Comparison of ENCODE assay signal across 7 mouse cellular contexts in genomic region chr1:153386271-153387069, GRCm38 (mm10). TPM values are rescaled to one million over a fixed set of nuclear protein-coding genes. Genes with fewer than 3 reads are reported as not detected.
DNase-seq lines count a peak whose midpoint lies in the region; ATAC-seq and TF ChIP-seq lines count a peak whose summit lies in the region.

No protein-coding gene starts in this region.

- no peak overlapping the region for H3K4me2 ChIP-seq in embryonic facial prominence, embryonic 12.5 days (replicated peaks)
- H3K4me2 ChIP-seq in limb, embryonic 12.5 days: no peak overlapping the region

- no peak; the same call in 1 of the 2 replicates for TF ChIP-seq CTCF in heart, adult 2 months (IDR thresholded peaks at IDR 0.05)

- no peaks in the 10 kb centered on the region for H3K36me3 ChIP-seq in embryonic facial prominence, embryonic 12.5 days
- no peaks in the 10 kb centered on the region for H3K36me3 ChIP-seq in heart, adult 2 months (ENCODE audit: control insufficient read depth, insufficient read depth, low read length)
- H3K36me3 ChIP-seq in limb, embryonic 12.5 days: no peaks in the 10 kb centered on the region

- H3K4me1 ChIP-seq in embryonic facial prominence, embryonic 12.5 days: peaks cover 5% of the 10 kb centered on the region; the same call in 1 of the 2 replicates
- peaks cover 3% of the 10 kb centered on the region; the same call in 1 of the 2 replicates for H3K4me1 ChIP-seq in heart, adult 2 months (ENCODE audit: control insufficient read depth, insufficient read depth, low read length)
- H3K4me1 ChIP-seq in limb, embryonic 12.5 days (replicated peaks): no peaks in the 10 kb centered on the region

- DNase-seq in adrenal gland, postnatal 14 days: peak; percentile 90
- DNase-seq in heart, adult 2 months: peak; percentile 81 to 85
- peak; percentile 68 to 80 for DNase-seq in kidney, adult 8-10 months
- DNase-seq in spleen, postnatal 36 days (ENCODE audit: low spot score in 2 of 2): peak; percentile 62 to 64

- H3K27ac ChIP-seq in embryonic facial prominence, embryonic 12.5 days: no peak overlapping the region
- peak overlapping the region; percentile 15 for H3K27ac ChIP-seq in heart, adult 2 months
- H3K27ac ChIP-seq in limb, embryonic 12.5 days: no peak overlapping the region

- H3K9ac ChIP-seq in embryonic facial prominence, embryonic 12.5 days: no peak overlapping the region
- H3K9ac ChIP-seq in heart, adult 2 months (ENCODE audit: low read depth, low read length): no peak overlapping the region
- H3K9ac ChIP-seq in limb, embryonic 12.5 days (replicated peaks): no peak overlapping the region

- peak; percentile 97 for TF ChIP-seq EP300 in heart, adult 2 months (IDR thresholded peaks at IDR 0.05; ENCODE audit: insufficient read depth, low read depth, low read length)

- no peak for TF ChIP-seq POLR2A in heart, adult 2 months (IDR thresholded peaks at IDR 0.05; ENCODE audit: insufficient read depth, low read depth, low read length)

- H3K79me2 ChIP-seq in heart, adult 2 months (replicated peaks; ENCODE audit: control insufficient read depth, insufficient read depth, low read length): no peaks in the 10 kb centered on the region

- H3K27me3 ChIP-seq in embryonic facial prominence, embryonic 12.5 days: no peaks in the 10 kb centered on the region
- no peaks in the 10 kb centered on the region for H3K27me3 ChIP-seq in heart, adult 2 months (ENCODE audit: control insufficient read depth, insufficient read depth, low read length)
- H3K27me3 ChIP-seq in limb, embryonic 12.5 days: no peaks in the 10 kb centered on the region

- ATAC-seq in embryonic facial prominence, embryonic 12.5 days (ENCODE audit: insufficient number of reproducible peaks, insufficient read depth, low FRiP score, low TSS enrichment): peak; percentile 85
- peak; percentile 79 for ATAC-seq in limb, embryonic 12.5 days (ENCODE audit: insufficient number of reproducible peaks, insufficient read depth, low FRiP score, low TSS enrichment, low read depth)
- peak; percentile 92 for ATAC-seq in monocyte, adult 5-6 weeks (replicated peaks; ENCODE audit: insufficient number of reproducible peaks, low FRiP score, low TSS enrichment, poor library complexity, severe bottlenecking)

- intact Hi-C loops in heart, adult 2 months (cut with DNase I): loop anchor here (1.0 to 5.0 kb wide), 4 partner anchors 11 to 339 kb away; no protein-coding TSS in a partner anchor

- no peaks in the 10 kb centered on the region for H3K9me3 ChIP-seq in embryonic facial prominence, embryonic 12.5 days
- no peaks in the 10 kb centered on the region for H3K9me3 ChIP-seq in limb, embryonic 12.5 days

- 55% methylated on average over 25 of the region's 25 CpGs for WGBS in embryonic facial prominence, embryonic 12.5 days
- 46% methylated on average over 25 of the region's 25 CpGs for WGBS in heart, adult 2 months
- 55% methylated on average over 25 of the region's 25 CpGs for WGBS in limb, embryonic 12.5 days

- no peak overlapping the region for H3K4me3 ChIP-seq in embryonic facial prominence, embryonic 12.5 days
- H3K4me3 ChIP-seq in heart, adult 2 months: no peak overlapping the region
- no peak overlapping the region for H3K4me3 ChIP-seq in limb, embryonic 12.5 days (replicated peaks)

RNA-seq across cellular contexts. Expression of gene Shcbp1l, which starts 38.5 kb away (rescaled TPM):
- 0.34 and 0.41 TPM in 2 replicates for total RNA-seq in adrenal gland, postnatal 14 days (2021)
- polyA plus RNA-seq in embryonic facial prominence, embryonic 12.5 days (2016; fragmentation: Nextera tagmentation; extraction: Ambion mirVana): 0.29 and 0.32 TPM in 2 replicates
- total RNA-seq in heart, adult 2 months (2021): not detected
- 0.06 TPM in 1 of 2 replicates, not detected in the other for polyA plus RNA-seq in heart, adult 2 months (2012; rRNA removed)
- 0.24 and 0.36 TPM in 2 replicates for polyA plus RNA-seq in limb, embryonic 12.5 days (2016; fragmentation: Nextera tagmentation; extraction: Ambion mirVana)
- 0.64 to 1.1 TPM in 2 of 3 replicates, not detected in the other for total RNA-seq in monocyte, adult 5-6 weeks (2017)

RNA-seq across cellular contexts. Expression of gene Lamc1, which starts 53.9 kb away (rescaled TPM):
- total RNA-seq in adrenal gland, postnatal 14 days (2021): 169 and 170 TPM in 2 replicates
- 39.7 and 42.6 TPM in 2 replicates for polyA plus RNA-seq in embryonic facial prominence, embryonic 12.5 days (2016; fragmentation: Nextera tagmentation; extraction: Ambion mirVana)
- total RNA-seq in heart, adult 2 months (2021): 100 to 1,000 TPM; 111 to 116 TPM
- polyA plus RNA-seq in heart, adult 2 months (2012; rRNA removed): 103 and 138 TPM in 2 replicates
- 32.4 and 37.8 TPM in 2 replicates for polyA plus RNA-seq in limb, embryonic 12.5 days (2016; fragmentation: Nextera tagmentation; extraction: Ambion mirVana)
- 0.67 to 4.7 TPM (median 1.4 TPM) in 3 replicates for total RNA-seq in monocyte, adult 5-6 weeks (2017)

Comparison
In these comparisons a context has a peak if more than half of its experiments do, and no peak if none do; other contexts are left out.
1. RNA of gene Lamc1, which starts 53.9 kb away (total RNA-seq): 169 to 170 TPM in adrenal gland, postnatal 14 days and 111 to 116 TPM in heart, adult 2 months; 0.67 to 4.7 TPM in monocyte, adult 5-6 weeks; every median in the first group is over 10 times any median in the second.
2. Peak in every context shown above with its lines, with median percentiles within 50 percentile points of each other: DNase-seq and ATAC-seq.